Mouse (Mus musculus) stomach, postnatal 0 days (tissue): ENCODE measurements at regions not wholly inside any gene's neighbourhood (a gene's known extent, or its start where the extent isn't known, plus 50 kb on each side); places are given as distances from the start of the nearest gene placed in this dataset.
"Not testable (repeated sequence)": the region's sequence is repeated elsewhere in the genome, so short reads cannot be mapped to it uniquely, and the experiment has no call there.

Experiments used
- ATAC-seq: fragments of 200-750 bp; cut with Nextera tagmentation; 2 replicates; pipeline ENCODE4 v1.8.0; 2017; ENCODE audit not compliant: low FRiP score, low TSS enrichment
- DNase-seq: peaks from one replicate; pipeline ENCODE4 v3.0.0-alpha.2; 2016; ENCODE audit warnings: low spot score
- H3K27ac ChIP-seq: fragments of 300-500 bp; sonication (generic); replicated peaks from 2 replicates; pipeline ENCODE4 v1.5.1; 2014; ENCODE audit warnings: mild to moderate bottlenecking, control low read depth
- H3K27me3 ChIP-seq: fragments of 300-500 bp; sonication (generic); 2 replicates; pipeline ENCODE4 v1.6.1; 2014; ENCODE audit warnings: low read length; ENCODE audit not compliant: control insufficient read depth, insufficient read depth
- H3K36me3 ChIP-seq: fragments of 300-500 bp; sonication (generic); 2 replicates; pipeline ENCODE4 v1.6.1; 2014; ENCODE audit warnings: low read length, mixed read lengths; ENCODE audit not compliant: control insufficient read depth, insufficient read depth
- H3K4me1 ChIP-seq: fragments of 300-500 bp; sonication (generic); replicated peaks from 2 replicates; pipeline ENCODE4 v1.6.1; 2014; ENCODE audit warnings: antibody characterized with exemption; ENCODE audit not compliant: control insufficient read depth, insufficient read depth
- H3K4me2 ChIP-seq: fragments of 300-500 bp; sonication (generic); replicated peaks from 2 replicates; pipeline ENCODE4 v1.6.1; 2014; ENCODE audit warnings: low read depth, mild to moderate bottlenecking, control low read depth, moderate library complexity
- H3K4me3 ChIP-seq: fragments of 300-500 bp; sonication (generic); 2 replicates; pipeline ENCODE4 v1.5.1; 2014; ENCODE audit warnings: low read depth, low read length, control low read depth
- H3K9ac ChIP-seq: fragments of 300-500 bp; sonication (generic); 2 replicates; pipeline ENCODE4 v1.6.1; 2014; ENCODE audit warnings: mild to moderate bottlenecking, low read length, control low read depth, mixed read lengths
- H3K9me3 ChIP-seq: fragments of 300-500 bp; sonication (generic); 2 replicates; pipeline ENCODE4 v1.6.1; 2016; ENCODE audit warnings: low read length; ENCODE audit not compliant: control insufficient read depth
- CTCF ChIP-seq: IDR thresholded peaks from 2 replicates; pipeline ENCODE4 v1.5.1; 2016; ENCODE audit warnings: antibody characterized with exemption, low read depth, mild to moderate bottlenecking, moderate library complexity
- EP300 ChIP-seq: optimal IDR thresholded peaks from 2 replicates; pipeline ENCODE3; 2016; ENCODE audit warnings: antibody characterized with exemption
- WGBS: fragments of 180-500 bp; shearing (Covaris S2); extraction: QIAGEN DNeasy Blood & Tissue Kit; methylation state at CpG from one replicate; pipeline ENCODE4 v1.1.7; 2014; 5-methylcytosine and 5-hydroxymethylcytosine counted together

DNA sequence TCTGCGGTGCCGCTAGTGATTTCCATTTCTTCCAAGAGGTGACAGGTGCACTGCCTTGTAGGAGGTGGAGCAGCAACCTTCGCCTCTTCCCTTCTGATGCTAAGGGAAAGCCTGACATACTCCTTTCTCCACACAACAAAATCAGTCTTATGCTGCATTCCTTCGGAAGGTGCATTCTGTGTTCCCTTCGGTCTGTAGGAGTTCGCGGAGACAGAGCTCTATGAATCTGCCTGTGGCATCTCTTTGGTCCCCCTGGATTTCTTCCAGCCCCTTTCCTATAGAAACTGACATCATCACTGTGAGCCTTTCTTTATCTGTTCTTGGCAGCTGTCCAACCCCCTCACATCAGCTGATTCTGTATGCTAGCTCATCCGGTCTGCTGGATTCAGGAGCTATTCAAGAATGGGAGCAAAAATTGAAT lies 112.7 kb downstream of the Akr1d1 start:
- Histone ChIP-seq H3K4me2 (no peak overlapping the region), H3K4me1 (no peaks in the 10 kb centered on the region), H3K27me3 (no peaks in the 10 kb centered on the region), H3K27ac (no peak overlapping the region), H3K36me3 (no peaks in the 10 kb centered on the region), H3K9me3 (no peaks in the 10 kb centered on the region), H3K4me3 (no peak overlapping the region), H3K9ac (no peak overlapping the region)
- ATAC-seq (no peak), DNase-seq (no peak)
- WGBS: 58% methylated on average over 8 of the region's 8 CpGs
- TF ChIP-seq CTCF (no peak), EP300 (no peak)

DNA sequence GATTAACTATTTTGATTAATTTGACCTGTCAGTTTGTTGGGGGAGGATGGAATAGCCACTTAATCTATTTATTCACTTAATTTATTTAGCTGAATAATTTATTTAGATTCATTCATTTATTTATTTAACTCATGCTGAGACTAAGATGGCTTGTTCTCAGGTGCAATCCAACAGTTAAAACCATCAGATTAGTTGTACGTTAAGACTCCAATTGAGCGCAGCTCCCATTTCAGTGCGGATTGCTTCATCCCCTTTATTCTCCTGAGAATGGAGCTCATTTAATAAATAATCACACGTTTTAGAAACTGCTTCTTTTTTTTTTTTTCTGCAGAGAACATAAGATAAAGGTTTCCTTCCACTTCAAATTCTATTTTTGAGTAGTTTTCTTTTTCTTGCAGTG lies 113.2 kb downstream of the Akr1d1 start:
- no peak for ATAC-seq
- Histone ChIP-seq H3K36me3 (no peaks in the 10 kb centered on the region), H3K9ac (no peak overlapping the region), H3K27ac (no peak overlapping the region), H3K9me3 (no peaks in the 10 kb centered on the region), H3K4me1 (no peaks in the 10 kb centered on the region), H3K4me2 (no peak overlapping the region), H3K27me3 (no peaks in the 10 kb centered on the region), H3K4me3 (no peak overlapping the region)
- TF ChIP-seq EP300: no peak
- TF ChIP-seq CTCF: no peak
- WGBS: 55% methylated on average over 4 of the region's 4 CpGs
- no peak for DNase-seq

DNA sequence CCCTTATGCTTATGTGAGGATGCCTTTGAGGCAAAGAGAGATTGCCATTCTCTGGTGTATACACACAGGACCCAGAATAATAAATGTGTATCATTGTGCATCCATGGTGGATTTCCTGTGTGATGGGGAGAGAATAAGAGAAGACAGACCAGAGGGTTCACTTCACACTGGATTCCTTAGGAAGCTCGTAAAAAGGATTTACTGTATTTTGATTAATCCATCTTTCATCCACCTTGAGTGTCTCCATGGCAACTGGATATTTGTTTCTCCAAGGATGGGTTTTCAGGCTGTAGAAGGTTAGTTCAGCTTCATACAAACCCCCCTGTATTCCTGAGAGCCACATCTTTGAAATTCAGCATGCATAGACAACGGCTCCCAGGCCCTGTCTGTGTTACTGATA lies 113.7 kb downstream of the Akr1d1 start:
- Histone ChIP-seq H3K27me3 (no peaks in the 10 kb centered on the region), H3K36me3 (no peaks in the 10 kb centered on the region), H3K27ac (no peak overlapping the region), H3K9me3 (no peaks in the 10 kb centered on the region), H3K4me1 (no peaks in the 10 kb centered on the region), H3K4me2 (no peak overlapping the region), H3K9ac (no peak overlapping the region), H3K4me3 (no peak overlapping the region)
- ATAC-seq (no peak), DNase-seq (no peak)
- TF ChIP-seq CTCF (no peak), EP300 (no peak)
- 68% methylated on average over 2 of the region's 2 CpGs for WGBS

DNA sequence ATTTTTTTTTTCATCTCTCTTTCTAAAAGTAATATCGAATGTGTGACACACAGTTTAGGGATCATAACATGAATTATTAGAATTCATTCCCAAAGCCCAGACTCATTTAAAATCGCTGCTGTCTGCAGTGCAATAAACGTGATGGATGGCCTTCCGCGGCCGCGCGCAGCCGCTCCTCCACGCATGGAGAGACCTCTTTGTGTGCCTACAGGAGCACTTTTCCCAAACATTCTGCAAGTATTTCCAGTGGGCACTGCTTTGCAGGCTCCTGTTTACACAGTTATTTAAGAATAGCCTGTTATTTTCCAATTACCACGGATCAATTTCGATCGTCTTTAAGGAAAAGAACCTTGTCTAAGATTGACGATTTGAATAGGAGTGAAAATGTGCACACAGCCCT lies 115.6 kb downstream of the Akr1d1 start:
- Histone ChIP-seq H3K4me1 (no peaks in the 10 kb centered on the region), H3K9ac (no peak overlapping the region), H3K27ac (no peak overlapping the region), H3K9me3 (no peaks in the 10 kb centered on the region), H3K4me3 (no peak overlapping the region; the same call in 1 of the 2 replicates), H3K36me3 (no peaks in the 10 kb centered on the region), H3K4me2 (peak overlapping the region; percentile 37), H3K27me3 (no peaks in the 10 kb centered on the region)
- 19% methylated on average over 14 of the region's 14 CpGs for WGBS
- no peak for TF ChIP-seq CTCF
- TF ChIP-seq EP300: no peak
- DNase-seq (no peak), ATAC-seq (no peak)

DNA sequence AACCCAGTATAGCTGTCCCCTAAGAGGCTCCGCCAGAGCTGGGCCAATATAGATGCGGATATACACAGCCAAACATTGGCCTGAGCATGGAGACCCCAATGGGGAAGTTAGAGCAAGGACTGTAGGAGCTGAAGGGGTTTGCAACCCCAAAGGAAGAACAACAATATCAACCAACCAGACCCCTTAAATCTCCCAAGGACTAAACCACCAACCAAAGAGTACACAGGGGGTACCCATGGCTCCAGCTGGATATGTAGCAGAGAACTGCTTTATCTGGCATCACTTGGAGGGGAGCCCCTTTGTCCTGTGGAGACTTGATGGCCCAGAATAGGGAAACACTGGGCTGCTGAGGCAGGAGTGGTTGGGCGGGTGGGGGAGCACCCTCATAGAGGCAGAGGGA lies 127.3 kb downstream of the Akr1d1 start:
- not testable (repeated sequence) for DNase-seq, H3K4me2 ChIP-seq, H3K27me3 ChIP-seq, H3K9me3 ChIP-seq, H3K27ac ChIP-seq, ATAC-seq, H3K36me3 ChIP-seq, H3K4me3 ChIP-seq, H3K4me1 ChIP-seq, H3K9ac ChIP-seq
- WGBS: 100% methylated on average over 3 of the region's 3 CpGs

DNA sequence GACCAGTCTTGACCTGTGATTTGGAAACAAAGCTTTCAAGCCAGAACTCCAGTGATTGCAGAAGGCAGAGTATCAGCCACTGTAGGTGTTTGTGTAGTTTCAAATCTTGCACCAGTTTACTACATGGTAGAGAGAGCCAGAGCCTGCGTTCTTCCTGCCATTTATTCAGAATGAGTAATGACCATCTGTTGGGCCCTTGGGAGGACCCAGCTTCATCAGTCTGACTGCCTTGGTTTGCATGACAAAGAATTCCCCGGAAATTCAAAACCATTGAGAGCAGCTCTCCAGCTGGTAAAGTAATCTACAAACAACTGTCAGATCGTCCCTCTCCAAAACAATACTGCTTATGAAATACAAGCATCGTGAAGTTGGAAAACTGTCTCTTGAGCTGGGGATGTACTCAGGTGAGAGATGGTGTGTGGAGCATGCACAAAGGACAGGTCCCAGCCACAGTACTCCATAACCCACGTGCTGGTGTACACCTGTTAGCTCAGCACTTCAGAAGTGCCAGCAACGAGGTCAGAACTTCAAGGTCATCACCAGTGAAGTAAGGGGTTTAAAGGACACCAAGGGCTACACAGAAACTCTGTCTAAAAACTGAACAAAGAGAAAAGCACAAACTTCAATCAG lies 128.2 kb downstream of the Akr1d1 start:
- no peak overlapping the region for H3K27ac ChIP-seq
- H3K9me3 ChIP-seq: no peaks in the 10 kb centered on the region
- ATAC-seq (no peak), DNase-seq (no peak)
- H3K4me3 ChIP-seq: no peak overlapping the region
- no peak overlapping the region for H3K9ac ChIP-seq
- WGBS: 34% methylated on average over 6 of the region's 6 CpGs
- H3K27me3 ChIP-seq: no peaks in the 10 kb centered on the region
- H3K4me2 ChIP-seq: no peak overlapping the region
- no peaks in the 10 kb centered on the region for H3K36me3 ChIP-seq
- TF ChIP-seq EP300 (no peak), CTCF (no peak)
- H3K4me1 ChIP-seq: no peaks in the 10 kb centered on the region
